Mouse (Mus musculus) olfactory bulb, adult 2 months (tissue): ENCODE measurements around the gene Uhrf1bp1.

Experiments
- CTCF ChIP-seq: fragments of 200-500 bp; IDR thresholded peaks from 2 replicates; pipeline ENCODE4 v1.5.1; 2012; ENCODE audit warnings: low read depth, mild to moderate bottlenecking, low read length, moderate library complexity; ENCODE audit not compliant: insufficient read depth
- POLR2A ChIP-seq: fragments of 200-500 bp; IDR thresholded peaks from 2 replicates; pipeline ENCODE4 v1.6.1; 2012; ENCODE audit warnings: mild to moderate bottlenecking, low read depth, low read length, moderate library complexity; ENCODE audit not compliant: insufficient read depth

GRCm38 (mm10) chr17:27935091-27935490, 78.8 kb downstream of the Uhrf1bp1 start:
- TF ChIP-seq CTCF = no peak
- no peak for TF ChIP-seq POLR2A
